ENCODE assay signal across 18 mouse cellular contexts in genomic region chr8:57636698-57637097, GRCm38 (mm10). TPM values are rescaled to one million over a fixed set of nuclear protein-coding genes. Genes with fewer than 3 reads are reported as not detected.
DNase-seq lines count a peak whose midpoint lies in the region; ATAC-seq and TF ChIP-seq lines count a peak whose summit lies in the region.
"Had no signal": no experiment of that assay in that cellular context is flagged by ENCODE, and none has a peak within 500 bp of the region (broad histone marks: within the 10 kb centered on the region; RNA-seq: fewer than 3 reads in every experiment).

No protein-coding gene starts in this region.

- H3K4me3 ChIP-seq in intestine, postnatal 0 days (ENCODE audit: low read depth, low read length) = no peak overlapping the region
- no peak overlapping the region for H3K4me3 ChIP-seq in intestine, embryonic 15.5 days (replicated peaks)
- H3K4me3 ChIP-seq in layer of hippocampus, adult 2 months = no peak overlapping the region
- H3K4me3 ChIP-seq: forebrain, embryonic 15.5 days; heart, embryonic 13.5 days; hindbrain, embryonic 13.5 days; left cerebral cortex, adult 2 months; midbrain, embryonic 12.5 days had no signal

- 78% methylated on average over 11 of the region's 11 CpGs for WGBS in intestine, postnatal 0 days
- 86% methylated on average over 11 of the region's 11 CpGs for WGBS in intestine, embryonic 15.5 days

- no peaks in the 10 kb centered on the region for H3K9me3 ChIP-seq in intestine, postnatal 0 days (ENCODE audit: control insufficient read depth)
- no peaks in the 10 kb centered on the region for H3K9me3 ChIP-seq in intestine, embryonic 15.5 days
- H3K9me3 ChIP-seq: forebrain, embryonic 15.5 days; heart, embryonic 13.5 days; hindbrain, embryonic 13.5 days; midbrain, embryonic 12.5 days had no signal

- no peaks in the 10 kb centered on the region for H3K4me1 ChIP-seq in intestine, postnatal 0 days (replicated peaks; ENCODE audit: control insufficient read depth, insufficient read depth, low read length)
- H3K4me1 ChIP-seq in intestine, embryonic 15.5 days (replicated peaks) = no peaks in the 10 kb centered on the region
- H3K4me1 ChIP-seq: forebrain, embryonic 15.5 days had no signal

- no peaks in the 10 kb centered on the region for H3K27me3 ChIP-seq in intestine, postnatal 0 days (replicated peaks; ENCODE audit: control insufficient read depth, insufficient read depth, low read length)
- H3K27me3 ChIP-seq in intestine, embryonic 15.5 days (replicated peaks) = no peaks in the 10 kb centered on the region
- H3K27me3 ChIP-seq: forebrain, embryonic 15.5 days; hindbrain, embryonic 13.5 days; midbrain, embryonic 12.5 days had no signal

- 0 out of 2 replicates have a peak overlapping the region, but pooled peaks have one; percentile 13 for H3K4me2 ChIP-seq in intestine, postnatal 0 days (replicated peaks; ENCODE audit: low read depth)
- no peak overlapping the region for H3K4me2 ChIP-seq in intestine, embryonic 15.5 days (replicated peaks)
- H3K4me2 ChIP-seq: forebrain, embryonic 15.5 days; heart, embryonic 13.5 days; hindbrain, embryonic 13.5 days; midbrain, embryonic 12.5 days had no signal

- H3K9ac ChIP-seq in intestine, postnatal 0 days (ENCODE audit: low read depth, low read length) = no peak overlapping the region
- H3K9ac ChIP-seq in intestine, embryonic 15.5 days = no peak overlapping the region
- H3K9ac ChIP-seq: forebrain, embryonic 15.5 days; heart, embryonic 13.5 days; hindbrain, embryonic 13.5 days; midbrain, embryonic 12.5 days had no signal

- TF ChIP-seq CTCF in intestine, postnatal 0 days (IDR thresholded peaks at IDR 0.05; ENCODE audit: low read depth) = no peak
- no peak for TF ChIP-seq CTCF in layer of hippocampus, adult 2 months (conservative IDR thresholded peaks at IDR 0.05)

- no peak for ATAC-seq in intestine, postnatal 0 days
- ATAC-seq in intestine, embryonic 15.5 days = no peak
- ATAC-seq: forebrain, embryonic 15.5 days; lung, postnatal 0 days had no signal

- no peak overlapping the region; the same call in 1 of the 2 replicates for H3K27ac ChIP-seq in intestine, postnatal 0 days (ENCODE audit: low read depth, low read length)
- H3K27ac ChIP-seq in intestine, embryonic 15.5 days = no peak overlapping the region
- H3K27ac ChIP-seq in layer of hippocampus, adult 2 months = no peak overlapping the region
- H3K27ac ChIP-seq: forebrain, embryonic 15.5 days; heart, embryonic 13.5 days; hindbrain, embryonic 13.5 days; left cerebral cortex, adult 2 months; midbrain, embryonic 12.5 days; stomach, postnatal 0 days had no signal

- DNase-seq in kidney, adult 18-20 months = peak; percentile 13
- peak; percentile 13 for DNase-seq in kidney, adult 9 months
- DNase-seq in kidney, postnatal 14 days = peak; percentile 14
- no peak for DNase-seq in layer of hippocampus, adult 2 months (ENCODE audit: low spot score in 2 of 2)
- DNase-seq in thymus, postnatal 14 days = no peak
- DNase-seq: cerebellum, adult 8-10 months; cerebellum, postnatal 36 days; gastrocnemius, postnatal 14 days; heart, adult 18-20 months had no signal

- H3K36me3 ChIP-seq in intestine, postnatal 0 days (ENCODE audit: control insufficient read depth, insufficient read depth) = no peaks in the 10 kb centered on the region
- no peaks in the 10 kb centered on the region for H3K36me3 ChIP-seq in intestine, embryonic 15.5 days
- H3K36me3 ChIP-seq: forebrain, embryonic 15.5 days; heart, embryonic 13.5 days; hindbrain, embryonic 13.5 days; midbrain, embryonic 12.5 days had no signal

RNA-seq across cellular contexts. Expression of gene Galnt7, which starts 16.1 kb away (rescaled TPM):
- polyA plus RNA-seq in intestine, postnatal 0 days (2015; fragmentation: Nextera tagmentation; extraction: Ambion mirVana) = 20.2 and 22.4 TPM in 2 replicates
- polyA plus RNA-seq in intestine, embryonic 15.5 days (2015; fragmentation: Nextera tagmentation; extraction: Ambion mirVana) = 29.8 and 30.5 TPM in 2 replicates
- 10 to 100 TPM in 1 of 2 experiments, 1 to 10 TPM in 1; 9.7 to 11.4 TPM for total RNA-seq in layer of hippocampus, adult 2 months (2021)

Comparison
In these comparisons a context has a peak if more than half of its experiments do, and no peak if none do; other contexts are left out.
1. DNase-seq: peak in kidney, adult 18-20 months (single experiment), kidney, adult 9 months (single experiment) and kidney, postnatal 14 days (single experiment); none in layer of hippocampus, adult 2 months (0 of 2) and thymus, postnatal 14 days (single experiment).